Mouse (Mus musculus) limb, embryonic 15.5 days (tissue): ENCODE measurements around the gene Stk40. TPM values are rescaled to one million over a fixed set of nuclear protein-coding genes. Genes with fewer than 3 reads are reported as not detected.
A peak's percentile ranks its signal among the peaks of the same experiment; 100 is the strongest.

Experiments
- ATAC-seq: fragments of 200-750 bp; cut with Nextera tagmentation; 2 replicates; pipeline ENCODE4 v1.8.0; 2017; ENCODE audit warnings: low read depth, moderate TSS enrichment; ENCODE audit not compliant: insufficient number of reproducible peaks, low FRiP score, low TSS enrichment
- H3K27ac ChIP-seq: fragments of 300-500 bp; sonication (generic); 2 replicates; pipeline ENCODE4 v1.5.1; 2015; ENCODE audit warnings: moderate library complexity, mild to moderate bottlenecking, inconsistent platforms
- H3K27me3 ChIP-seq: fragments of 300-500 bp; sonication (generic); 2 replicates; pipeline ENCODE4 v1.6.1; 2015; ENCODE audit warnings: inconsistent platforms
- H3K36me3 ChIP-seq: fragments of 300-500 bp; sonication (generic); 2 replicates; pipeline ENCODE4 v1.6.1; 2015; ENCODE audit warnings: inconsistent platforms
- H3K4me1 ChIP-seq: fragments of 300-500 bp; sonication (generic); 2 replicates; pipeline ENCODE4 v1.6.1; 2015; ENCODE audit warnings: inconsistent platforms
- H3K4me2 ChIP-seq: fragments of 300-500 bp; sonication (generic); 2 replicates; pipeline ENCODE4 v1.6.1; 2015; ENCODE audit warnings: mild to moderate bottlenecking, inconsistent platforms
- H3K4me3 ChIP-seq: fragments of 300-500 bp; sonication (generic); 2 replicates; pipeline ENCODE4 v1.5.1; 2015; ENCODE audit warnings: mild to moderate bottlenecking, inconsistent platforms
- H3K9ac ChIP-seq: fragments of 300-500 bp; sonication (generic); 2 replicates; pipeline ENCODE4 v1.6.1; 2015; ENCODE audit warnings: inconsistent platforms
- H3K9me3 ChIP-seq: fragments of 300-500 bp; sonication (generic); 2 replicates; pipeline ENCODE4 v1.6.1; 2016; ENCODE audit warnings: inconsistent platforms
- WGBS: fragments of 180-500 bp; shearing (Covaris S2); methylation state at CpG from one replicate; pipeline ENCODE4 v1.1.7; 2015; 5-methylcytosine and 5-hydroxymethylcytosine counted together
- polyA plus RNA-seq: library from polyadenylated mRNA; unstranded; fragments of >200 nt; fragmentation: Nextera tagmentation; extraction: Ambion mirVana; gene quantifications from 2 replicates; pipeline ENCODE4 v1.2.1, GENCODE M21; 2015

Stk40 gene
- 32.4 and 35.4 TPM in 2 replicates for polyA plus RNA-seq

GRCm38 (mm10) chr4:126103590-126104068 lies at the start of gene Stk40:
Stk40 (plus strand) TSS chr4:126103957.
- Histone ChIP-seq H3K4me3 (peak within 1 kb of the TSS; percentile 84), H3K4me1 (peaks cover 45% of the 10 kb centered on the region), H3K9ac (peak within 1 kb of the TSS; percentile 66), H3K36me3 (peaks cover 4% of the 10 kb centered on the region; the same call in 1 of the 2 replicates), H3K27me3 (no peaks in the 10 kb centered on the region), H3K27ac (peak within 1 kb of the TSS; percentile 86), H3K9me3 (no peaks in the 10 kb centered on the region), H3K4me2 (peak within 1 kb of the TSS; percentile 85)
- WGBS, result under 1% methylated on average over 34 of the region's 34 CpGs
- ATAC-seq, result peak; percentile 97

DNA sequence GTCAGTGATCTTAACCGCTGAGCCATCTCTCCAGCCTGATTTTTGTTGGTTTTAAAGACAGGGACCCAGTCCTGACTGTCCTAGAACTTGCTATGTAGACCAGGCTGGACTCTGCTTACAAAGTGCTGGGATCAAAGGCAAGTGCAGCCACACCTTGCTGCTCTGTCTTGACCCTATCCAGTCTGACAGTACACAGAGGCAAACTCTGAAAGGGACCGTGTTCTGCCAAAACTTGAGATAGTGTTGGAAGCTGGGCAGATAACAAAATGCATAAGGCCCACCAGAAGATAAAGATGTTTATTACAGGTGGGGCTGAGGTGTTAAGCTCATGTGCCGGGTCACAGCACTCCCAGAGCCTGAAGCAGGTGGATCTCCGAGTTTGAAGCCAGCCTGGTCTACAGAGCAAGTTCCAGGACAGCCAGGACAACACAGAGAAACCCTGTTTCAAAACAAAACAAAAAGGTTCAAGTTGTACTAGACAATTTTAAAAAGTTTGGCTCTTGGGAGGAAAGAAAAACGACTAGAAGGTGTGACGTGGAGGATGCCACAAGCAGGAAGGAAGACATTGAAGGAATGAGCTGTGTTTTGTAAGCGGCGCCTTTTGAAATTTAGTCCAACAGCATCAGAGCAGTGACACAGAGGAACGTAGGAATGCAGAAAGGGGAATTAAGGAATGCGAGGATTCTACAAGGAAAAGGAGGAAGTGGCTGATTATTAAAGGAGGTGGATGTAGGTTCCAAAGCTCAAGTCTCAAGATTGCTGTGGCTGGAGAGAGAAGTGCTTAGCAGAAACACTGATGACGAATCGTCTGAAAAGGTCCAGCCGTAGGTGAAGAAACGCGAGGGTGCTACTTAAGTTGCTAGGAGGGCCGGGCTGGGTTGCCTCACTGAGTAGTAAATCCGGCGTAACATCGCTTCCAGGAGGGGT lies 46.3 kb upstream of the Stk40 start:
- ATAC-seq, result no peak
- H3K27me3 ChIP-seq, result no peaks in the 10 kb centered on the region
- H3K4me3 ChIP-seq, result peak overlapping the region; percentile 76
- 13% methylated on average over 19 of the region's 19 CpGs for WGBS
- H3K9ac ChIP-seq, result peak overlapping the region; percentile 47
- H3K27ac ChIP-seq, result peak overlapping the region; percentile 71
- H3K4me2 ChIP-seq, result peak overlapping the region; percentile 90
- peaks cover 38% of the 10 kb centered on the region for H3K36me3 ChIP-seq
- no peaks in the 10 kb centered on the region for H3K9me3 ChIP-seq
- H3K4me1 ChIP-seq, result peaks cover 17% of the 10 kb centered on the region

DNA sequence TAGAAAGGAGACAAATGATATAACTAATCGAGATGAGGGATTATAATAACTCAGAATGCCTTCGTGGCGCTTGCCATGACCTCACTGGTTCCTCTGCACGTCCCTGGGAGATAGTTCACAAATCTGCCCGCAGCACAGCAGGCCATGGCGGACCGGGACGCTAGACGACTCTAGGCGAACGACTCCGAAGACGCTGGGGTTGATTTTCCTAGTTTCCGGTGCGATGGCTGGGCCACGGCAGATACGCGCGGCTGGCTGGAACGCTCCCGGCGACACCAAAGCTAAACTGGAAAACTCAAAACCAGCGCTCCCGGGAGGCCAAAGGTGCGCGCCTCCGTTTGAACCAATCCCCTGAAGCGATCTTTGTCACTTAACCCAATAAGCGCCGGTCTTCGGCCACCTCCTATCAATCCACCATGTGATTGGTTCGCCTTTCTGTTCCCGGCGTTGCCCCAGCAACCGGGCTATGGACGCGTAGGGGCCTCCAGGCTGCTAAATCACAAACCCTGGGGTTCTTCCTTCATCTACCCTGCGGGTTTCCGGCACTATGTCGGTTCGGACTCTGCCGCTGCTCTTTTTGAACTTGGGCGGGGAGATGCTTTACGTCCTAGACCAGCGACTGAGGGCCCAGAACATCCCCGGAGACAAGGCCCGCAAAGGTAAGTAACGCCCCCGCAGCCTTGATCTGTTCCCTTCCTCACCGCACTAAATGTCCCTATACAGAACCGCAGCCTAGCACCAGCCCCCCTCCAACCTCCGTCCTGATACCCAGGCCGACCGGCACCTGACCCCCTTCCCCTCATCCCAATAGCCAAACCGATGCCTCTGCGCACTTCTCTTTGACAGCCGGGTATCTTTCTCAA lies 45.4 kb upstream of the Stk40 start, which contains the start of gene Oscp1:
Gene Oscp1, plus strand, starts transcription at position 432 of the 863 bp plus-strand sequence.
- H3K36me3 ChIP-seq, result peaks cover 32% of the 10 kb centered on the region
- peak within 1 kb of the TSS; percentile 90 for H3K4me2 ChIP-seq
- under 1% methylated on average over 57 of the region's 57 CpGs for WGBS
- H3K9ac ChIP-seq, result peak within 1 kb of the TSS; percentile 55
- no peaks in the 10 kb centered on the region for H3K27me3 ChIP-seq
- H3K4me3 ChIP-seq, result peak within 1 kb of the TSS; percentile 76
- ATAC-seq, result peak; percentile 93
- H3K9me3 ChIP-seq, result no peaks in the 10 kb centered on the region
- H3K27ac ChIP-seq, result peak within 1 kb of the TSS; percentile 71
- H3K4me1 ChIP-seq, result peaks cover 17% of the 10 kb centered on the region

DNA sequence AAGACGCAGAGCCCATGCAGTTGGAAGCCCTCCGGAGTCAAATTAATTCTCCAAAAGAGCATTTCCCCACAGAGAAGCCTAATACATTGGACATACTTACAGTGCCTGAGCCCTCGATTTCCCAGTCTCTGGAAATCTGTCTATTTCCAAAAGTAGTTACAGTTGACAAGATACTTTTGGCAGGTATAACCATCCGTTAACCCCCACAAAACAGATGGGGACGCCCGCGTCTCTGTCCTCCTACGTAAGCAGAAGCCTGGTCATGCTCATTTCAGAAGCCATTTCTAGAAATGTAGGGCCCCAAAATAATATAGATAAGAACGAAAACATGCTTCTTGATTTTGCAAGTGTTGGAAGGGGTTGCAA lies 44.8 kb upstream of the Stk40 start:
- 42% methylated on average over 9 of the region's 9 CpGs for WGBS
- Histone ChIP-seq H3K4me2 (peak overlapping the region; percentile 90), H3K9ac (peak overlapping the region; percentile 55), H3K9me3 (no peaks in the 10 kb centered on the region), H3K4me1 (peaks cover 17% of the 10 kb centered on the region), H3K36me3 (peaks cover 26% of the 10 kb centered on the region), H3K27me3 (no peaks in the 10 kb centered on the region), H3K27ac (no peak overlapping the region), H3K4me3 (peak overlapping the region; percentile 76)
- no peak for ATAC-seq

DNA sequence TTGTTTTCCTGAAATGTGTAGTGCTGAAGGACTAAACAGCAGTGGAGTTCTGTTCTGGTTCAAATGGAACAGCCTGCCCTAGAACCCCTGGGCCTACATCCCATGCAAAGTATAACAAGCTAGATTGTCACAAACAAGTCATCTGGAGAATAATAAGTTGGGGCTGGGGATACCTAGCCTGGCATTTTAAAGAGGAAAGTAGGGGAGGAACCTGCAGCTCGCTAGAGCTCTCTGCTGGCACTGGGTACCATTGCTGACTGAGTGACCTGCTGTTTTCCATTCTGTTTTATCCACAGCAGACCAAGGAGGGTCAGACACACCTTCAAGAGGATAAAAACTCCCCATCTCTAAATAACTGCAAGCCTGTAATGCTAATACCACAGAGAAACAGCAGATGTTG lies 40.9 kb upstream of the Stk40 start:
- H3K27ac ChIP-seq, result no peak overlapping the region

GRCm38 (mm10) chr4:126065241-126065640 lies 38.5 kb upstream of the Stk40 start:
- H3K9me3 ChIP-seq, result no peaks in the 10 kb centered on the region
- H3K4me2 ChIP-seq, result no peak overlapping the region
- no peak overlapping the region for H3K27ac ChIP-seq
- no peaks in the 10 kb centered on the region for H3K4me1 ChIP-seq
- no peak overlapping the region for H3K9ac ChIP-seq
- H3K27me3 ChIP-seq, result no peaks in the 10 kb centered on the region
- no peak overlapping the region for H3K4me3 ChIP-seq
- ATAC-seq, result no peak
- H3K36me3 ChIP-seq, result no peaks in the 10 kb centered on the region
- WGBS, result 85% methylated on average over 7 of the region's 7 CpGs

More for the DNA sequence above, 40.9 kb upstream of the Stk40 start:
- no peak overlapping the region for H3K4me2 ChIP-seq
- no peaks in the 10 kb centered on the region for H3K27me3 ChIP-seq
- no peak overlapping the region for H3K4me3 ChIP-seq
- 36% methylated on average over 1 of the region's 1 CpGs for WGBS
- peaks cover 9% of the 10 kb centered on the region for H3K4me1 ChIP-seq
- H3K9me3 ChIP-seq, result no peaks in the 10 kb centered on the region
- no peaks in the 10 kb centered on the region for H3K36me3 ChIP-seq
- no peak overlapping the region for H3K9ac ChIP-seq
- no peak for ATAC-seq

DNA sequence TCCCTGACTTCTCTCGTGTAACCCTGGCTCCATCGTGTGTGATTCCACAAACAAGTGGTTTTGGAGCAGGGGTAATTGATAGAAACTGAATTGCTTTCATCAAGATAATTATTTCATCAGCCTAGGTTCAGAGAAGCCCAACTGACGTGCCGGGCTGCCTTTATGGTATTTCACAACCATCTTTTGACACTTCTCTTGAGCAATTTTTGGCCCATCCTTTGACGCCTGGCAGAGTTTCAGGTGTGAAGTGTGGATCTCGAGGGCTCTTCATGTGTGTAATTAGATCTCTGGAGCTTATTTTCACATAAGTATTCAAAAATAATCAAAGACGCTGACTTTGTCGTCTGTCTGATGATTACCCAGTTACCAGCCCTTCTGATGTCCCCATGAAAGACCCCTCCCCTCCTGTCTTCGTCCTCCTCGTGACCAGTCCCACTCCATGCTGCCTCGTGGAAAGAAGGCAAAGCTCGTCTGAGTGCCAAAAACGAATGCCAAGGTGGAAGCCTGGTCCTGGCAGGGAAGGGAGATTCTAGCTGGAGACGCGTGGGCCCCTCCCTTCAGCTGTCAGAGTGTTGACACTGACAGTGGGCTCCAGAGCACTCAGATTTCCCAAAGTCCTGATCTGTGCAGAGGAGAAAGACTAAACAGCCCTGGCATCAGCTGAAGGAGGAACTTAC lies 36.2 kb upstream of the Stk40 start:
- no peaks in the 10 kb centered on the region for H3K9me3 ChIP-seq
- 58% methylated on average over 15 of the region's 15 CpGs for WGBS
- no peak overlapping the region for H3K9ac ChIP-seq
- no peak for ATAC-seq
- H3K4me2 ChIP-seq, result no peak overlapping the region
- no peaks in the 10 kb centered on the region for H3K27me3 ChIP-seq
- H3K36me3 ChIP-seq, result no peaks in the 10 kb centered on the region
- H3K4me1 ChIP-seq, result no peaks in the 10 kb centered on the region
- no peak overlapping the region for H3K4me3 ChIP-seq
- no peak overlapping the region for H3K27ac ChIP-seq

DNA sequence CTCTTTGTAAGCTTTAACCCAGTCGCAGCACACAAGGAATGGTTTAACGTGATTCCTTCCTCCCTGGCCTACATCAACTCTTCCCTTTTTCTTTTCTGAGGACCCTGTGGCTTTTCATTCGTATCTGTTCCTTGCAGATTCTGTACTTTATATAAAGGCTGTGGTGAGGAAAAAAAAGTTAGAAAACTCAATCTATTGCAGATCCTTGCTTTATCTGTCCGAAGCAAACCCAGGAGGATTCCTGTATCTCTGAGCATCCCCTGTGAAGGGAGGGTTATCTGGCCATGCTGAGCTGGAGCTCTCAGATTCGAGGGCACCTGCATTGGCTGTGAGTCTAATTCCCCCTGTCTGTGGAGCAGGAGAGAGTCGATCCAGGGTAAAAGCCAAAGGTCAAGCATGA lies 34.9 kb upstream of the Stk40 start:
- no peaks in the 10 kb centered on the region for H3K27me3 ChIP-seq
- no peaks in the 10 kb centered on the region for H3K4me1 ChIP-seq
- no peak overlapping the region for H3K4me2 ChIP-seq
- H3K4me3 ChIP-seq, result no peak overlapping the region
- H3K27ac ChIP-seq, result no peak overlapping the region
- no peak overlapping the region for H3K9ac ChIP-seq
- WGBS, result 82% methylated on average over 6 of the region's 6 CpGs
- no peaks in the 10 kb centered on the region for H3K36me3 ChIP-seq
- ATAC-seq, result no peak
- no peaks in the 10 kb centered on the region for H3K9me3 ChIP-seq

GRCm38 (mm10) chr4:126077833-126078232 lies 25.9 kb upstream of the Stk40 start:
- no peak for ATAC-seq
- Histone ChIP-seq H3K9ac (no peak overlapping the region), H3K4me3 (no peak overlapping the region), H3K4me1 (no peaks in the 10 kb centered on the region), H3K9me3 (no peaks in the 10 kb centered on the region), H3K4me2 (no peak overlapping the region), H3K36me3 (no peaks in the 10 kb centered on the region), H3K27ac (no peak overlapping the region), H3K27me3 (no peaks in the 10 kb centered on the region)
- WGBS, result 80% methylated on average over 6 of the region's 6 CpGs

DNA sequence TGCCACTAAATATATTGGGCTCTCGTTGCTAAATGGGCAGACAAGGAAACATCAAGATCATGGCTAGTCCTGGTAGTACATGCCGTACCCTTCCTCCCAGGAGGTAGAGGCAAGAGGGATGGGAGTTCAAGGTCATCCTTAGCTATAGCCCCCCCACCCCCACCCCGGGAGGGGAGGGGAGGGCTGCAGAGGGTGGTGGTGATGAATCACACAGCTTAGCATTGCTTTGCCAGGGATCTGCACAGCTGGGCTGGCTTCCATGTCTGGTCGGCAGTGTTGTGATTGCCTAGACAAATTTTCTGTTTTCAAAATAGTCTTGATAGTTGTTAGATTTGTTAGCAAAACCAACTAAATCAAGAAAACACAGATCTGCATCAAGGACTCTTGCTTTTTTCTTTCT lies 24.5 kb upstream of the Stk40 start:
- H3K4me2 ChIP-seq, result no peak overlapping the region
- ATAC-seq, result no peak
- no peaks in the 10 kb centered on the region for H3K4me1 ChIP-seq
- H3K9ac ChIP-seq, result no peak overlapping the region
- H3K9me3 ChIP-seq, result no peaks in the 10 kb centered on the region
- H3K4me3 ChIP-seq, result no peak overlapping the region
- 89% methylated on average over 4 of the region's 4 CpGs for WGBS
- H3K27me3 ChIP-seq, result no peaks in the 10 kb centered on the region
- H3K36me3 ChIP-seq, result peaks cover 3% of the 10 kb centered on the region; the same call in 1 of the 2 replicates
- H3K27ac ChIP-seq, result no peak overlapping the region

DNA sequence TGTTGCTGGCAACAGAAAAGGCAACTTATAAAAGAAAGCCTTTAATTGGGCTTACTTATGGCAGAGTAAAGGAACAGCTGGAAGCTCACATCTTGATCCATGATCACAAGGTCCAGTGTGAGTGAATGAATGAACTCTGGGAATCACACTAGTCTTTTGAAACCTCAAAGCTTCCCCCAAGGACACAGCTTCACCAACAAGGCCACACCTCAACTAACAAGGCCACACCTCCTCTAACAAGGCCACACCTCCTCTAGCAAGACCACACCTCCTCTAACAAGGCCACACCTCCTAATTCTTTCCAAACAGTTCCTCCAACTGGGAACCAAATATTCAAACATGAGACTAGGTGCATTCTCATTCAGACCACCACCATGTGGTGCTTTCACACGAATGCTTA lies 22.2 kb upstream of the Stk40 start:
- Histone ChIP-seq H3K4me1 (0 out of 2 replicates have a peak, but pooled peaks cover 4% of the 10 kb centered on the region), H3K27ac (no peak overlapping the region), H3K4me3 (no peak overlapping the region), H3K9me3 (no peaks in the 10 kb centered on the region), H3K4me2 (no peak overlapping the region), H3K27me3 (no peaks in the 10 kb centered on the region), H3K9ac (no peak overlapping the region), H3K36me3 (peaks cover 3% of the 10 kb centered on the region; the same call in 1 of the 2 replicates)
- ATAC-seq, result no peak
- WGBS, result 89% methylated on average over 1 of the region's 1 CpGs
